14 mouse cellular contexts compared by ENCODE assay signal in genomic region chr3:102190015-102190414, GRCm38 (mm10). TPM values are rescaled to one million over a fixed set of nuclear protein-coding genes. Genes with fewer than 3 reads are reported as not detected.
DNase-seq lines count a peak whose midpoint lies in the region; ATAC-seq and TF ChIP-seq lines count a peak whose summit lies in the region.
"Had no signal": no experiment of that assay in that cellular context is flagged by ENCODE, and none has a peak within 500 bp of the region (broad histone marks: within the 10 kb centered on the region; RNA-seq: fewer than 3 reads in every experiment).

No protein-coding gene starts in this region.

- no peak for DNase-seq in hindbrain, postnatal 0 days (ENCODE audit: low spot score)
- DNase-seq in neural tube, embryonic 10.5 days (ENCODE audit: extremely low spot score, low spot score), result peak; percentile 59
- no peak for DNase-seq in adrenal gland, postnatal 14 days
- no peak for DNase-seq in left cerebral cortex, postnatal 14 days (ENCODE audit: low spot score in 2 of 2)
- DNase-seq: cerebellum, postnatal 25 days; kidney, adult 18-20 months; right cerebral cortex, postnatal 4 days; thymus, adult 18-20 months had no signal

- H3K9me3 ChIP-seq in hindbrain, postnatal 0 days (ENCODE audit: low read length), result 0 out of 2 replicates have a peak, but pooled peaks cover 3% of the 10 kb centered on the region
- no peaks in the 10 kb centered on the region for H3K9me3 ChIP-seq in hindbrain, embryonic 13.5 days
- no peaks in the 10 kb centered on the region for H3K9me3 ChIP-seq in neural tube, embryonic 15.5 days (replicated peaks)
- peaks cover 3% of the 10 kb centered on the region; the same call in 1 of the 2 replicates for H3K9me3 ChIP-seq in embryonic facial prominence, embryonic 13.5 days
- H3K9me3 ChIP-seq: embryonic facial prominence, embryonic 15.5 days had no signal

- TF ChIP-seq CTCF in hindbrain, postnatal 0 days (IDR thresholded peaks at IDR 0.05; ENCODE audit: low read depth), result no peak

- intact Hi-C loops in left cerebral cortex, postnatal 14 days (cut with DNase I), result no loop called here

- H3K4me3 ChIP-seq in hindbrain, postnatal 0 days (ENCODE audit: low read length), result no peak overlapping the region
- H3K4me3 ChIP-seq in hindbrain, embryonic 13.5 days, result no peak overlapping the region
- no peak overlapping the region for H3K4me3 ChIP-seq in neural tube, embryonic 15.5 days (replicated peaks)
- H3K4me3 ChIP-seq in embryonic facial prominence, embryonic 13.5 days, result no peak overlapping the region
- H3K4me3 ChIP-seq: embryonic facial prominence, embryonic 15.5 days had no signal

- no peak overlapping the region for H3K9ac ChIP-seq in hindbrain, postnatal 0 days (replicated peaks; ENCODE audit: low read length)
- H3K9ac ChIP-seq in hindbrain, embryonic 13.5 days, result no peak overlapping the region
- H3K9ac ChIP-seq in neural tube, embryonic 15.5 days (replicated peaks), result no peak overlapping the region
- H3K9ac ChIP-seq in embryonic facial prominence, embryonic 13.5 days, result no peak overlapping the region
- H3K9ac ChIP-seq: embryonic facial prominence, embryonic 15.5 days had no signal

- no peak overlapping the region for H3K4me2 ChIP-seq in hindbrain, postnatal 0 days (ENCODE audit: low read depth, low read length)
- no peak overlapping the region for H3K4me2 ChIP-seq in hindbrain, embryonic 13.5 days
- no peak overlapping the region for H3K4me2 ChIP-seq in neural tube, embryonic 15.5 days
- no peak overlapping the region for H3K4me2 ChIP-seq in embryonic facial prominence, embryonic 13.5 days
- H3K4me2 ChIP-seq: embryonic facial prominence, embryonic 15.5 days; liver, embryonic 11.5 days had no signal

- 0 out of 2 replicates have a peak, but pooled peaks have one; percentile 39 for ATAC-seq in hindbrain, postnatal 0 days
- ATAC-seq in hindbrain, embryonic 13.5 days (ENCODE audit: low FRiP score), result no peak
- ATAC-seq in neural tube, embryonic 15.5 days (ENCODE audit: low FRiP score), result no peak
- no peak for ATAC-seq in embryonic facial prominence, embryonic 13.5 days (ENCODE audit: insufficient number of reproducible peaks, insufficient read depth, low FRiP score, low TSS enrichment, low read depth)
- ATAC-seq: forebrain, embryonic 14.5 days had no signal

- H3K27ac ChIP-seq in hindbrain, postnatal 0 days, result 0 out of 2 replicates have a peak overlapping the region, but pooled peaks have one; percentile 20
- H3K27ac ChIP-seq in hindbrain, embryonic 13.5 days, result no peak overlapping the region
- H3K27ac ChIP-seq in neural tube, embryonic 15.5 days (replicated peaks), result no peak overlapping the region
- peak overlapping the region; percentile 1; the same call in 1 of the 2 replicates for H3K27ac ChIP-seq in embryonic facial prominence, embryonic 13.5 days

- H3K4me1 ChIP-seq in hindbrain, postnatal 0 days (ENCODE audit: insufficient read depth, low read length), result peaks cover 25% of the 10 kb centered on the region
- H3K4me1 ChIP-seq in hindbrain, embryonic 13.5 days (replicated peaks), result peaks cover 45% of the 10 kb centered on the region
- H3K4me1 ChIP-seq in neural tube, embryonic 15.5 days, result peaks cover 36% of the 10 kb centered on the region
- H3K4me1 ChIP-seq in embryonic facial prominence, embryonic 13.5 days, result peaks cover 61% of the 10 kb centered on the region

- no peaks in the 10 kb centered on the region for H3K27me3 ChIP-seq in hindbrain, postnatal 0 days (ENCODE audit: insufficient read depth, low read length)
- H3K27me3 ChIP-seq in hindbrain, embryonic 13.5 days, result peaks cover 31% of the 10 kb centered on the region
- H3K27me3 ChIP-seq in neural tube, embryonic 15.5 days (replicated peaks), result 0 out of 2 replicates have a peak, but pooled peaks cover 18% of the 10 kb centered on the region
- H3K27me3 ChIP-seq in embryonic facial prominence, embryonic 13.5 days, result peaks cover 6% of the 10 kb centered on the region; the same call in 1 of the 2 replicates
- H3K27me3 ChIP-seq: embryonic facial prominence, embryonic 15.5 days had no signal

- H3K36me3 ChIP-seq in hindbrain, postnatal 0 days (ENCODE audit: insufficient read depth, low read length), result 0 out of 2 replicates have a peak, but pooled peaks cover 6% of the 10 kb centered on the region
- H3K36me3 ChIP-seq in hindbrain, embryonic 13.5 days, result 0 out of 2 replicates have a peak, but pooled peaks cover 7% of the 10 kb centered on the region
- H3K36me3 ChIP-seq in neural tube, embryonic 15.5 days, result no peaks in the 10 kb centered on the region
- H3K36me3 ChIP-seq in embryonic facial prominence, embryonic 13.5 days, result peaks cover 18% of the 10 kb centered on the region

- WGBS in hindbrain, postnatal 0 days, result 10% methylated on average over 4 of the region's 4 CpGs
- 4% methylated on average over 4 of the region's 4 CpGs for WGBS in hindbrain, embryonic 13.5 days
- 13% methylated on average over 4 of the region's 4 CpGs for WGBS in neural tube, embryonic 15.5 days
- 14% methylated on average over 4 of the region's 4 CpGs for WGBS in embryonic facial prominence, embryonic 13.5 days

RNA-seq across cellular contexts. Expression of gene Vangl1, which starts 14.5 kb away (rescaled TPM):
- total RNA-seq in hindbrain, postnatal 0 days (2014; rRNA removed), result 9.4 and 13.5 TPM in 2 replicates
- polyA plus RNA-seq in hindbrain, postnatal 0 days (2015; fragmentation: Nextera tagmentation; extraction: Ambion mirVana), result 7.5 and 8.0 TPM in 2 replicates
- polyA plus RNA-seq in hindbrain, embryonic 13.5 days (2015; fragmentation: Nextera tagmentation; extraction: Ambion mirVana), result 7.0 and 7.2 TPM in 2 replicates
- 9.0 and 11.8 TPM in 2 replicates for polyA plus RNA-seq in neural tube, embryonic 15.5 days (2015; fragmentation: Nextera tagmentation; extraction: Ambion mirVana)
- 13.9 and 15.4 TPM in 2 replicates for polyA plus RNA-seq in embryonic facial prominence, embryonic 13.5 days (2015; fragmentation: Nextera tagmentation; extraction: Ambion mirVana)
- 33.3 and 34.4 TPM in 2 replicates for total RNA-seq in adrenal gland, postnatal 14 days (2021)
- total RNA-seq in left cerebral cortex, postnatal 14 days (2021), result 1 to 10 TPM; 5.3 to 6.6 TPM

Comparison
In these comparisons a context has a peak if more than half of its experiments do, and no peak if none do; other contexts are left out.
1. H3K27ac ChIP-seq: peak in hindbrain, postnatal 0 days (single experiment) and embryonic facial prominence, embryonic 13.5 days (single experiment); none in hindbrain, embryonic 13.5 days (single experiment) and neural tube, embryonic 15.5 days (single experiment).